Mouse (Mus musculus): ENCODE data around the gene Olfr853. TPM values are rescaled to one million over a fixed set of nuclear protein-coding genes. Genes with fewer than 3 reads are reported as not detected.

Gene Olfr853
- polyA plus RNA-seq (2012; ENCODE audit: insufficient read depth, low replicate concordance): not detected in 2 replicates

DNA sequence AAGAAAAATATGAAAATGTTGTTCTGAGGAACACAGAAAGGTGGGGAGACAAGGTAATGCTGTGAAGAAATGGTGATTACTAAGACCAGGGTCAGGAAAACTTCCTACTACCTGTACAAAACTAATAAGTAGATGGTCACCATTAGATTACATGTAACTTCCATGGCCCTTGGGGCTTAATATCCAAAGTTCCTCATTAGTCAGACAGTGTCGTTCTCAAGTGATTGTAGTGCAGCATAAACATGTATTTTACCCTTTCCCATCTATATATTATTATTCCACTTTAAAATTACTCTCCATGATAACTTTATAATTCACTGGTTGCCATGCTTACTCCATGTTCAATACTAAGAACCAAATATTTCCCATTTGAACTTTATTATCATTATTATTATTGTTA lies at the start of gene Olfr853:
Olfr853 (minus strand) TSS at position 101 of the 400 bp plus-strand sequence.
- Histone ChIP-seq H3K4me3 (replicated peaks) (no peak within 1 kb of the TSS), H3K9me3 (0 out of 2 replicates have a peak, but pooled peaks cover 3% of the 10 kb centered on the region)

DNA sequence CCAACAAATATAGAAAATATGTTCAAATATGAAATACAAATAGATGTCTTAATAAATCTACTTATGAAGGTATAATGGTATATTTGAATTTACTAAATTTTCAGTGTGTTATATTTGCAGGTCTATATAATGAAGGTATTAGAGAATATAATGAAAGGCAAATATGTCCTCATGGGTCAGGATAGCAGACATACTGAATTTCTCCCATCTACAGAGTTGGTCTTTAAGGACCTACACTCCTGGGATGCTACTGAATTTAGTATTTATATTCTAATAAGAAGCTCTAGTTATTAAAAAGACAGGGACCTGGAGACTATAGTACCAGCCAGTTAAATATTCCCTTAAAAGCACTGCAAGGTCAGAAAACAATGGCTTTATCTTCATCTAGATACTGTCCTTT lies 41.4 kb upstream of the Olfr853 start, which contains the start of gene Olfr855:
Olfr855 (plus strand) TSS at position 301 of the 400 bp plus-strand sequence.
- TF ChIP-seq GATA1 (IDR thresholded peaks at IDR 0.05; ENCODE audit: borderline replicate concordance, low read length) (no peak), FLI1 (IDR thresholded peaks at IDR 0.05; ENCODE audit: low read length) (no peak)
- Histone ChIP-seq H3K4me3 (replicated peaks) (no peak within 1 kb of the TSS), H3K36me3 (replicated peaks; ENCODE audit: low read length) (no peaks in the 10 kb centered on the region), H3K4me1 (no peaks in the 10 kb centered on the region), H3K27me3 (replicated peaks) (no peaks in the 10 kb centered on the region), H3K9me3 (no peaks in the 10 kb centered on the region)

More for the DNA sequence above, at the start of gene Olfr853:
- Histone ChIP-seq H3K36me3 (replicated peaks; ENCODE audit: low read length) (no peaks in the 10 kb centered on the region), H3K27me3 (replicated peaks) (no peaks in the 10 kb centered on the region), H3K4me1 (no peaks in the 10 kb centered on the region)
- TF ChIP-seq FLI1 (IDR thresholded peaks at IDR 0.05; ENCODE audit: low read length) (no peak), GATA1 (IDR thresholded peaks at IDR 0.05; ENCODE audit: borderline replicate concordance, low read length) (no peak)

DNA sequence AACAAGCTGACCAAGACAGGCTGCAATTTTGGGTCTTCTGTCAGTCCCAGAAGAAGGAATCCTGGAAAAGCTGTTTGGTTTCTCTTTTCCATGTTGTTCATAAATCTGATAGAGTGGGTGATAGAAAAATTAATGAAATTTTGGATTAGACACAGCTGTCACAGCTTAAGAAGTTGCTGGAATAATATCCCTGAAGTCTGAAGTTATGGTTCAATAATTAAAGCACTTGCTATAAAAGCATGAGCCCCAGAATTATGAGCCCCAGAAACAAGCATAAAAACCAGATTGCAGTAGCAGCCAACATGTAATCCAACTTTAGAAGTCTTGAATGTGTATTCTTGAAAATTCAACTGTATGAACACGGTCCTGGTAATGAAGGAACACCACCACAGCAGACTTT lies 26.4 kb upstream of the Olfr853 start, which contains the start of gene Olfr854:
Olfr854 (minus strand) TSS at position 101 of the 400 bp plus-strand sequence.
- TF ChIP-seq GATA1 (IDR thresholded peaks at IDR 0.05; ENCODE audit: borderline replicate concordance, low read length): no peak
- H3K4me1 ChIP-seq: no peaks in the 10 kb centered on the region
- H3K27me3 ChIP-seq (replicated peaks): no peaks in the 10 kb centered on the region
- H3K4me3 ChIP-seq (replicated peaks): no peak within 1 kb of the TSS
- no peaks in the 10 kb centered on the region for H3K36me3 ChIP-seq (replicated peaks; ENCODE audit: low read length)
- no peaks in the 10 kb centered on the region for H3K9me3 ChIP-seq

DNA sequence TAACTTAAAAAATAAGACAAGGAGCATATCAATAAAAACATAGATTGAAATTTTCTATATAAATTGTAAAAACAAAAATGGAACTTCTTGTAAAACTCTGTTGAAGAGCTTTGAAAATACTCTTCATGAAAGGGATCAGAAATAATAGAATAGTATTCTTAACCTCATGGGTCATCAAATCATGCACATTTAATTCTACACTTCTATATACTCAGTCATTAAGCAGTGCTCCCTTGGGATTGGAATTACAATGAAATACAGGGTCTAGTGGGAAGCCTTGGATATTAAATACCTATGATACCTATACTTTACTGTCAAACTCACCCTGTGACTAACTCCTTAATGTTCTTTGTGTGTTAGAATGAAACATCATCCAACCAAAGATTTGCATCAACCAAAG lies 47.9 kb downstream of the Olfr853 start, which contains the start of gene Olfr851:
Olfr851 (plus strand) TSS at position 301 of the 400 bp plus-strand sequence.
- Histone ChIP-seq H3K4me1 (no peaks in the 10 kb centered on the region), H3K9me3 (no peaks in the 10 kb centered on the region), H3K36me3 (replicated peaks; ENCODE audit: low read length) (no peaks in the 10 kb centered on the region), H3K27me3 (replicated peaks) (no peaks in the 10 kb centered on the region), H3K4me3 (replicated peaks) (no peak within 1 kb of the TSS)
- TF ChIP-seq GATA1 (IDR thresholded peaks at IDR 0.05; ENCODE audit: borderline replicate concordance, low read length) (no peak), FLI1 (IDR thresholded peaks at IDR 0.05; ENCODE audit: low read length) (no peak)

Other genes with a start within 250 kb of the Olfr853 start
- gene Olfr844, start 224.7 kb downstream of the Olfr853 start, polyA plus RNA-seq (2012; ENCODE audit: insufficient read depth, low replicate concordance): not detected in 2 replicates
- not detected in 2 replicates for gene Olfr845, start 204.6 kb downstream of the Olfr853 start, polyA plus RNA-seq (2012; ENCODE audit: insufficient read depth, low replicate concordance)
- not detected in 2 replicates for gene Olfr846, start 177.1 kb downstream of the Olfr853 start, polyA plus RNA-seq (2012; ENCODE audit: insufficient read depth, low replicate concordance)
- not detected in 2 replicates for gene Olfr847, start 162.4 kb downstream of the Olfr853 start, polyA plus RNA-seq (2012; ENCODE audit: insufficient read depth, low replicate concordance)
- gene Olfr849, start 100.8 kb downstream of the Olfr853 start, polyA plus RNA-seq (2012; ENCODE audit: insufficient read depth, low replicate concordance): not detected in 2 replicates
- not detected in 2 replicates for gene Olfr850, start 62.8 kb downstream of the Olfr853 start, polyA plus RNA-seq (2012; ENCODE audit: insufficient read depth, low replicate concordance)
- not detected in 2 replicates for gene Olfr851, start 47.8 kb downstream of the Olfr853 start, polyA plus RNA-seq (2012; ENCODE audit: insufficient read depth, low replicate concordance)
- not detected in 2 replicates for gene Olfr854, start 26.3 kb upstream of the Olfr853 start, polyA plus RNA-seq (2012; ENCODE audit: insufficient read depth, low replicate concordance)
- gene Olfr855, start 41.5 kb upstream of the Olfr853 start, polyA plus RNA-seq (2012; ENCODE audit: insufficient read depth, low replicate concordance): not detected in 2 replicates
- 0.28 and 0.54 TPM in 2 replicates for gene Zfp317, start 81.0 kb upstream of the Olfr853 start, polyA plus RNA-seq (2012; ENCODE audit: insufficient read depth, low replicate concordance)
- gene Olfr857, start 168.4 kb upstream of the Olfr853 start, polyA plus RNA-seq (2012; ENCODE audit: insufficient read depth, low replicate concordance): not detected in 2 replicates
- gene Olfr58, start 239.2 kb upstream of the Olfr853 start, polyA plus RNA-seq (2012; ENCODE audit: insufficient read depth, low replicate concordance): not detected in 2 replicates